Mouse (Mus musculus) midbrain, postnatal 0 days (tissue): Measurements from ENCODE around the gene Camsap1. TPM values are rescaled to one million over a fixed set of nuclear protein-coding genes. Genes with fewer than 3 reads are reported as not detected.

ENCODE experiments used
- ATAC-seq: fragments of 200-750 bp; cut with Nextera tagmentation; 2 replicates; pipeline ENCODE4 v1.8.0; 2017; ENCODE audit warnings: moderate number of reproducible peaks, mild to moderate bottlenecking, moderate TSS enrichment, moderate library complexity; ENCODE audit not compliant: low FRiP score
- DNase-seq: peaks from one replicate; pipeline ENCODE4 v3.0.0-alpha.2; 2015; ENCODE audit warnings: low spot score
- H3K27ac ChIP-seq: fragments of 300-500 bp; sonication (generic); 2 replicates; pipeline ENCODE4 v1.5.1; 2014; ENCODE audit warnings: low read depth, mild to moderate bottlenecking, low read length, mixed read lengths
- H3K27me3 ChIP-seq: fragments of 300-500 bp; sonication (generic); 2 replicates; pipeline ENCODE4 v1.6.1; 2014; ENCODE audit warnings: low read length, control low read depth, mixed read lengths; ENCODE audit not compliant: insufficient read depth
- H3K36me3 ChIP-seq: fragments of 300-500 bp; sonication (generic); 2 replicates; pipeline ENCODE4 v1.6.1; 2014; ENCODE audit warnings: low read length, control low read depth, mixed read lengths; ENCODE audit not compliant: insufficient read depth
- H3K4me1 ChIP-seq: fragments of 300-500 bp; sonication (generic); 2 replicates; pipeline ENCODE4 v1.6.1; 2014; ENCODE audit warnings: mild to moderate bottlenecking, control low read depth, antibody characterized with exemption, low read length, mixed read lengths; ENCODE audit not compliant: insufficient read depth
- H3K4me2 ChIP-seq: fragments of 300-500 bp; sonication (generic); 2 replicates; pipeline ENCODE4 v1.6.1; 2014; ENCODE audit warnings: low read depth, mild to moderate bottlenecking, low read length, mixed read lengths; ENCODE audit not compliant: poor library complexity, severe bottlenecking
- H3K4me3 ChIP-seq: fragments of 300-500 bp; sonication (generic); 2 replicates; pipeline ENCODE4 v1.5.1; 2014; ENCODE audit warnings: low read depth, mild to moderate bottlenecking, low read length, moderate library complexity
- H3K9ac ChIP-seq: fragments of 300-500 bp; sonication (generic); replicated peaks from 2 replicates; pipeline ENCODE4 v1.6.1; 2014; ENCODE audit warnings: mild to moderate bottlenecking, low read length, moderate library complexity, mixed read lengths; ENCODE audit not compliant: poor library complexity, severe bottlenecking
- H3K9me3 ChIP-seq: fragments of 300-500 bp; sonication (generic); 2 replicates; pipeline ENCODE4 v1.6.1; 2016; ENCODE audit warnings: low read length, control low read depth
- CTCF ChIP-seq: IDR thresholded peaks from 2 replicates; pipeline ENCODE4 v1.5.1; 2016; ENCODE audit warnings: antibody characterized with exemption, mild to moderate bottlenecking
- WGBS: fragments of 180-500 bp; shearing (Covaris S2); extraction: QIAGEN DNeasy Blood & Tissue Kit; methylation state at CpG from one replicate; pipeline ENCODE4 v1.1.7; 2014; 5-methylcytosine and 5-hydroxymethylcytosine counted together
- polyA plus RNA-seq: library from polyadenylated mRNA; unstranded; fragments of >200 nt; fragmentation: Nextera tagmentation; extraction: Ambion mirVana; gene quantifications from 2 replicates; pipeline ENCODE4 v1.2.1, GENCODE M21; 2015
- total RNA-seq: library from RNA; depleted of rRNA; stranded (reverse); fragments of >200 nt; gene quantifications from 2 replicates; pipeline ENCODE4 v1.2.3, GENCODE M21; 2014

Gene Camsap1
- total and polyA plus RNA-seq, 2 experiments from 2014 or later: 61.3 to 157 TPM

DNA sequence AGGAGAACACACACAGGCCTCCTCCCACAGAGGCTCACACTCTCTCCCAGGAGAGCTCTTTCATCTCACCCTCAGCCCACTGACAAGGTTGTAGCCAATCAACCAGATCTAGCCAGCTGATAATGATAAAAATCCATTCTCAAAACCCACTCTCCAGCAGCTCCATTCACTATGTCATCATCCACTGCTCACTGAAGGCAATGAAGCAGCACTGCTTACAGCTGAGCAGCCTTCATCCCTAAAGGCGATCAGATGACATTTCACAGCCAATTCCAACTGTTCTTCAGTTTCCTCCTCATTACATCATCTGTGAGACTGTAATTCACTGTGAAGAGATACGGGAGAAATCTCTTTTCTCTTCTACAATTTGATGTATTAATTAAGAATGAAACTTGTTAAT, 39.3 kb downstream of the Camsap1 start:
- H3K27me3 ChIP-seq: no peaks in the 10 kb centered on the region
- H3K9ac ChIP-seq: no peak overlapping the region
- H3K4me1 ChIP-seq: no peaks in the 10 kb centered on the region
- WGBS: 84% methylated on average over 2 of the region's 2 CpGs
- ATAC-seq: no peak
- H3K4me3 ChIP-seq: no peak overlapping the region
- peaks cover 46% of the 10 kb centered on the region for H3K36me3 ChIP-seq
- no peak overlapping the region for H3K27ac ChIP-seq
- no peaks in the 10 kb centered on the region for H3K9me3 ChIP-seq
- no peak overlapping the region for H3K4me2 ChIP-seq
- no peak for TF ChIP-seq CTCF
- no peak for DNase-seq

GRCm38 (mm10) chr2:25940503-25940902, 42.6 kb downstream of the Camsap1 start:
- no peak overlapping the region for H3K4me2 ChIP-seq
- DNase-seq: no peak
- H3K36me3 ChIP-seq: peaks cover 54% of the 10 kb centered on the region
- TF ChIP-seq CTCF: no peak
- H3K4me3 ChIP-seq: no peak overlapping the region
- no peaks in the 10 kb centered on the region for H3K4me1 ChIP-seq
- H3K9me3 ChIP-seq: no peaks in the 10 kb centered on the region
- no peak overlapping the region for H3K27ac ChIP-seq
- no peaks in the 10 kb centered on the region for H3K27me3 ChIP-seq
- ATAC-seq: no peak
- no peak overlapping the region for H3K9ac ChIP-seq
- 92% methylated on average over 6 of the region's 6 CpGs for WGBS

DNA sequence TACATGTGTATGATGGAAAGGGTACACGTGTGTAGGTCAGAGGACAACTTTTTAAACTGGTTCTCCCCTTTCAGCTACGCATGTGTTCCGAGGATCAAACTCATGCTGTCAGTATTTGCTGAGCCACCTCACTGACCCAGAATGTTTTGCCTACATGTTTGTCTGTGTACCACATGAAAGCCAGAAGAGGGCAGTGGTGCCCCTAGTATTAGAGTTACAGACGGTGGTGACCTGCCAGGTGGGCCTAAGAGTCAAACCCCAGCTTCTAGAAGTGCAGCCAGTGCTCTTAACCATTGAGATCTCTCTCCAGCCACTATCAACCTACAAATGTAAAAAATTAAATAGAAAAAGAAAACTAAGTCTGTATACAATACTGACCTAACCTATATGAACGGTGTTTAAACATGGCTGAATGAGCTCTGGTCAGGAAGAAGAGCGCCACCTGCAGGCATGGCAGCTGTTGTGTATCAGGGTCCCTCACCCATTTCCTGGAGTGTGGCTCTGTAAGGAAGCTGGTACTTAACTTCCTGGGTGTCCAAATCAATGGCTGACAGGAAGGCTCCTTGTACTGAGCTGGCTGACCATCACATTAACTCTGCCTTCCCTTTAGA, 51.7 kb downstream of the Camsap1 start:
- peaks cover 59% of the 10 kb centered on the region for H3K36me3 ChIP-seq
- H3K4me2 ChIP-seq: no peak overlapping the region
- DNase-seq: peak; percentile 55
- H3K27ac ChIP-seq: no peak overlapping the region
- ATAC-seq: no peak
- H3K9me3 ChIP-seq: no peaks in the 10 kb centered on the region
- H3K4me3 ChIP-seq: no peak overlapping the region
- no peaks in the 10 kb centered on the region for H3K27me3 ChIP-seq
- no peak overlapping the region for H3K9ac ChIP-seq
- peak; percentile 60 for TF ChIP-seq CTCF
- no peaks in the 10 kb centered on the region for H3K4me1 ChIP-seq
- 76% methylated on average over 6 of the region's 6 CpGs for WGBS

GRCm38 (mm10) chr2:25927821-25928220, 55.3 kb downstream of the Camsap1 start:
- TF ChIP-seq CTCF: no peak
- DNase-seq (no peak), ATAC-seq (no peak)
- no peak overlapping the region for H3K9ac ChIP-seq
- H3K4me3 ChIP-seq: no peak overlapping the region
- H3K27me3 ChIP-seq: no peaks in the 10 kb centered on the region
- peaks cover 34% of the 10 kb centered on the region for H3K36me3 ChIP-seq
- no peak overlapping the region for H3K27ac ChIP-seq
- no peaks in the 10 kb centered on the region for H3K9me3 ChIP-seq
- no peaks in the 10 kb centered on the region for H3K4me1 ChIP-seq
- WGBS: 97% methylated on average over 7 of the region's 7 CpGs
- H3K4me2 ChIP-seq: no peak overlapping the region

DNA sequence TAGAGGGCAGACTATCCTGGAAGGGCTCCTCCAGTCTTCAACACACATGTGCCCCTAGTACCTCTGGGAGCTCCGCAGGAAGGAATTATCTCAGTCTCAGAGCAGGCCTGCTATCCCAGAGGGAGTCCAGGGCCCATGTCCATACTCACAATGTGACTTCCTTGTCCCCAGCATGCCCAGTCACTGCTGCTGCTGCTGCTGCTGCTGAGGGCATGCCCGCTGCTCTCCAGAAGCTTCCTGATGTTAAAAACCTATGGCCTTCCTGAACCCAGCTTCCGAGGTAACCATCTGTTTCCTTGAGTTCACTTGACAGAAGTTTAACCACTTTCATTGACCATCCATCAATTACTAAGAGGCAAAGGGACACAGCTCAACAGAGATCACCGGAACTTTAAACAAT, 58.1 kb downstream of the Camsap1 start:
- H3K4me3 ChIP-seq: no peak overlapping the region
- H3K4me2 ChIP-seq: no peak overlapping the region
- H3K9me3 ChIP-seq: no peaks in the 10 kb centered on the region
- H3K9ac ChIP-seq: no peak overlapping the region
- DNase-seq (no peak), ATAC-seq (no peak)
- no peak overlapping the region for H3K27ac ChIP-seq
- no peaks in the 10 kb centered on the region for H3K4me1 ChIP-seq
- H3K27me3 ChIP-seq: no peaks in the 10 kb centered on the region
- no peak for TF ChIP-seq CTCF
- H3K36me3 ChIP-seq: peaks cover 12% of the 10 kb centered on the region; the same call in 1 of the 2 replicates
- WGBS: 94% methylated on average over 4 of the region's 4 CpGs

- no peaks in the 10 kb centered on the region for H3K9me3 ChIP-seq
- H3K9ac ChIP-seq: no peak overlapping the region
- TF ChIP-seq CTCF: no peak; the same call in 1 of the 2 replicates
- no peak overlapping the region for H3K27ac ChIP-seq
- peaks cover 10% of the 10 kb centered on the region; the same call in 1 of the 2 replicates for H3K36me3 ChIP-seq
- DNase-seq: no peak
- H3K4me3 ChIP-seq: no peak overlapping the region
- no peak overlapping the region for H3K4me2 ChIP-seq
- no peaks in the 10 kb centered on the region for H3K4me1 ChIP-seq
- ATAC-seq: no peak
- no peaks in the 10 kb centered on the region for H3K27me3 ChIP-seq
- 75% methylated on average over 2 of the region's 2 CpGs for WGBS
Measured at GRCm38 (mm10) chr2:25923799-25924198, 59.3 kb downstream of the Camsap1 start.
